Mouse (Mus musculus) midbrain, embryonic 10.5 days (tissue): ENCODE results near the gene Plscr3. TPM values are rescaled to one million over a fixed set of nuclear protein-coding genes. Genes with fewer than 3 reads are reported as not detected.
"Not testable (repeated sequence)": the region's sequence is repeated elsewhere in the genome, so short reads cannot be mapped to it uniquely, and the experiment has no call there.

Experiments used
- DNase-seq: peaks from one replicate; pipeline ENCODE4 v3.0.0-alpha.2; 2017; ENCODE audit warnings: low spot score
- H3K27ac ChIP-seq: fragments of 300-500 bp; sonication (generic); replicated peaks from 2 replicates; pipeline ENCODE4 v1.5.1; 2016; ENCODE audit warnings: mild to moderate bottlenecking
- H3K27me3 ChIP-seq: fragments of 300-500 bp; sonication (generic); 2 replicates; pipeline ENCODE4 v1.6.1; 2016; ENCODE audit warnings: low read depth, mild to moderate bottlenecking; ENCODE audit not compliant: poor library complexity, severe bottlenecking
- H3K36me3 ChIP-seq: fragments of 300-500 bp; sonication (generic); 2 replicates; pipeline ENCODE4 v1.6.1; 2016; ENCODE audit warnings: mild to moderate bottlenecking, moderate library complexity
- H3K4me1 ChIP-seq: fragments of 300-500 bp; sonication (generic); 2 replicates; pipeline ENCODE4 v1.6.1; 2016
- H3K4me3 ChIP-seq: fragments of 300-500 bp; sonication (generic); 2 replicates; pipeline ENCODE4 v1.5.1; 2016; ENCODE audit warnings: mild to moderate bottlenecking, moderate library complexity
- H3K9me3 ChIP-seq: fragments of 300-500 bp; sonication (generic); replicated peaks from 2 replicates; pipeline ENCODE4 v1.6.1; 2016; ENCODE audit warnings: mild to moderate bottlenecking
- WGBS: fragments of 180-500 bp; shearing (Covaris S2); methylation state at CpG from one replicate; pipeline ENCODE4 v1.1.7; 2016; 5-methylcytosine and 5-hydroxymethylcytosine counted together
- polyA plus RNA-seq: library from polyadenylated mRNA; unstranded; fragments of >200 nt; fragmentation: Nextera tagmentation; extraction: Ambion mirVana; gene quantifications from 2 replicates; pipeline ENCODE4 v1.2.1, GENCODE M21; 2016

Plscr3 gene
- polyA plus RNA-seq, 1 experiment from 2014 or later, result 70.4 TPM

DNA sequence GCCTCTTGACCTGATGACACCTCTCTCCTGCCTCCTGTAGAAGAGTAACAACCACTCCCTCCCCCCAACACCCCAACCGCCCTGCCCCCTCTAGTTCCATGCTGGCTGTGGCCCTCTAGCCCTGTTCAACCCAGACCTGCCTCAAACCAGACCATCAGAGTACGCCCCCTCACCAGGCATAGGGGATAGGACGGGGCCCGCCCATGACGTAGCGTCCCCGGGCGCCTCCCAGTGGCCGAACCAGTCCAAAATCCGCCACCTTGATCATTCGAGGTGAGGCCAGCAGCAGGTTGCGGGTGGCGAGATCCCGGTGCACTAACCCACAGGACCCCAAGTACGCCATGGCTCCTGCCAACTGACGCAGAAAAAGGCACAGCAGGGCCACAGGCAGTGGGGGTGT lies 9.2 kb downstream of the Plscr3 start:
- Histone ChIP-seq H3K4me1 (peaks cover 29% of the 10 kb centered on the region), H3K9me3 (no peaks in the 10 kb centered on the region), H3K27ac (no peak overlapping the region; the same call in 1 of the 2 replicates), H3K36me3 (peaks cover 22% of the 10 kb centered on the region), H3K4me3 (0 out of 2 replicates have a peak overlapping the region, but pooled peaks have one; percentile 9), H3K27me3 (peaks cover 42% of the 10 kb centered on the region)
- peak; percentile 53 for DNase-seq
- WGBS, result 24% methylated on average over 16 of the region's 16 CpGs

GRCm38 (mm10) chr11:69858113-69858998 lies 12.2 kb downstream of the Plscr3 start, which contains the start of gene Tnk1:
TSS of gene Tnk1 (minus strand) at chr11:69858730.
- Histone ChIP-seq H3K36me3 (no peaks in the 10 kb centered on the region), H3K4me3 (0 out of 2 replicates have a peak within 1 kb of the TSS, but pooled peaks have one; percentile 3), H3K9me3 (no peaks in the 10 kb centered on the region), H3K4me1 (peaks cover 18% of the 10 kb centered on the region), H3K27me3 (peaks cover 42% of the 10 kb centered on the region), H3K27ac (no peak within 1 kb of the TSS)
- DNase-seq, result no peak
- WGBS, result 22% methylated on average over 30 of the region's 30 CpGs

- H3K36me3 ChIP-seq, H3K9me3 ChIP-seq, H3K4me3 ChIP-seq, DNase-seq: not testable (repeated sequence)
- Histone ChIP-seq H3K27me3 (peaks cover 14% of the 10 kb centered on the region), H3K4me1 (peaks cover 15% of the 10 kb centered on the region), H3K27ac (0 out of 2 replicates have a peak overlapping the region, but pooled peaks have one; percentile 33)
- 78% methylated on average over 3 of the region's 3 CpGs for WGBS
Observed at GRCm38 (mm10) chr11:69863729-69864128, 17.6 kb downstream of the Plscr3 start.

DNA sequence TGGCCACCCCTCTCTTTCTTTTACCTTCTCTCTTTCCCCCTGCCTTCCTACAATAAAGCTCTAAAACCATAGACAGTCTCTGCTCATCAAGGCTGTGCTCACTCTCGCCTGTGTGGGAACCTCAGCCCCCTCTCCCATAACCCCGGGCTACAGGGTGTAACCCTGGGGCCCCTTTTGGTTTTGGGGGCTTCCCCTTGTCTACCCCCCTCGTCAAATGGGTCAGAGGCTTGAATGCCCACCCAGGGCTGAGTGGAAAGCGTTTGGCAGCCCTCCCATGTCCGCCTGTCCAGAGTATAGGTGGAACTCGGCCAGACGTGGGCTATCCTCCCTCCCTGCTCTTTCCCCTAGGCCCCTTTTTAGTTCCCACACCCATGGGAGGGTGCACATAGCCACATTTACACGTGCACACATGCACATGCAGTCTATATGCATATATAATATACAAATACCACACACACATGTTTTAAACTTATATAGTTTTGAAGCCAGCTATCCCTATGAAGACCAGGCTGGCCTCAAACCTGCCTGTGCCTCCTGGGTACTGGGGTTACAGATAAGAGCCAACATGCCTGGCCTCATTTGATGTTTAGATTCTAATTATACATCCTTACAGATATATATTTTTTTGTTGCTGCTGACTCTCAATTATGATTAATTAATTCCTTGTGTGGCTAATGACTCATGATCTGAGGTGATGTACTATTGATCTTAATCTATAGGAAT lies 18.1 kb downstream of the Plscr3 start:
- Histone ChIP-seq H3K9me3 (no peaks in the 10 kb centered on the region), H3K4me1 (peaks cover 14% of the 10 kb centered on the region), H3K4me3 (no peak overlapping the region), H3K27me3 (peaks cover 8% of the 10 kb centered on the region), H3K27ac (0 out of 2 replicates have a peak overlapping the region, but pooled peaks have one; percentile 33), H3K36me3 (no peaks in the 10 kb centered on the region)
- no peak for DNase-seq
- 65% methylated on average over 8 of the region's 8 CpGs for WGBS

- Histone ChIP-seq H3K27me3 (no peaks in the 10 kb centered on the region), H3K9me3 (no peaks in the 10 kb centered on the region)
Observed at GRCm38 (mm10) chr11:69865561-69865960, 19.4 kb downstream of the Plscr3 start.

GRCm38 (mm10) chr11:69867335-69867734 lies 21.2 kb downstream of the Plscr3 start:
- no peak for DNase-seq
- no peaks in the 10 kb centered on the region for H3K36me3 ChIP-seq
- no peaks in the 10 kb centered on the region for H3K9me3 ChIP-seq
- no peaks in the 10 kb centered on the region for H3K27me3 ChIP-seq
- H3K4me3 ChIP-seq, result no peak overlapping the region
- H3K27ac ChIP-seq, result no peak overlapping the region
- H3K4me1 ChIP-seq, result peaks cover 14% of the 10 kb centered on the region
- 76% methylated on average over 9 of the region's 9 CpGs for WGBS

More at GRCm38 (mm10) chr11:69865561-69865960, 19.4 kb downstream of the Plscr3 start:
- Histone ChIP-seq H3K4me3 (no peak overlapping the region), H3K36me3 (no peaks in the 10 kb centered on the region), H3K27ac (no peak overlapping the region), H3K4me1 (peaks cover 14% of the 10 kb centered on the region)
- 89% methylated on average over 9 of the region's 9 CpGs for WGBS
- no peak for DNase-seq

DNA sequence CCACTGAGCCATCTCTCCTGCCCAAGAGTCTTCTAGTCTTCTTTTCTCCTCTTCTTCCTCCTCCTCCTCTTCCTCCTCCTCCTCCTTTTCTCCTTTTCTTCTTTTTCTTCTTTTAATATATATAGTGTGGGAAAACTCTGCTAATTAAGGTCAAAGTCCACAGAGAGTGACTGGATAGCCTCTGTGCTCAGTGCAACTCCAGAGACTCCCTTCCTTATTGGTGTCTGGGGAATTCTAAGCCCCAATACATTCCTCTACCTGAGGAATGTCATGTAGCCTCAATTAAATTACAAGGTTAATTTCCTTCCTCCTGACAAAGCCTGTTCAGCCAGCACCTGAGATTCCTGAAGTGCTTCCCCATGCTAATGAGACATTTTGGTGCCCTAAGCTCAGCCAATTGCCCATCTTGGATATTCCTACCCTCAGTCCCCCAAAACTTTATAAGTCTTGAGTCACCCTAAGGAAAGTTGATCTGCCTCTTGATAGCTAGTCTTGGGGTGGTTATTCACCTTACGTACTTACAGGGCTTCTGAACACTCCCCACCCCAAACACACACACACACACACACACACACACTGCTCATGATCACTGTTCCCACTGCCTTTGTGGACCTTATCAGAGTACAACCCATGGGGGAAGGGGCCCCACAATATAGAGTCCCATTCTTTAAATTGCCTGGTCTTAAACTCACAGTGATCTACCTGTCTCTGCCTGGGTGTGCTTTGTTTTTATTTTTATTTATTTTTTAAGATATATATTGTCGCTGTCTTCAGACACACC lies 24.3 kb downstream of the Plscr3 start:
- peaks cover 6% of the 10 kb centered on the region; the same call in 1 of the 2 replicates for H3K4me1 ChIP-seq
- H3K4me3 ChIP-seq, result no peak overlapping the region
- WGBS, result 100% methylated on average over 2 of the region's 2 CpGs
- no peaks in the 10 kb centered on the region for H3K27me3 ChIP-seq
- no peak for DNase-seq
- H3K36me3 ChIP-seq, result no peaks in the 10 kb centered on the region
- H3K27ac ChIP-seq, result no peak overlapping the region
- no peaks in the 10 kb centered on the region for H3K9me3 ChIP-seq

DNA sequence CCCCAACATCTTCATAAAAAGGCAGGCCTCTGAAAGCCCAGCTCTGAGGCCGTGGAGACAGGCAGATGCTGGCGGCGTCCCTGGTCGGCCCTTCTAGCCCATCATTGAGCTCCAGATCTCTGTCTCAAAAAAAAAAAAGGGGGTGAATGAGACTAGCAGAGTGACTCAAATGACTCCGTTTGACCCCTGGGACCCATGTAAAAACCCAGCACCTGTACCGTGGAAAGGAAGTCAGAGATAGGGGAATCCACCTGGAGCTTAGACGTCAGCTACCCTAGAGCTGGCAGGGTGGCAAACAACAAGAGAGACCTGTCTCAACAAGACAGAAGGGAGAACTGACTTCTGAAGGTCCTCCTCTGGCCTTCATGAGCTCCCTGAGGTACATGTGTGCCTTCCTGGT lies 25.6 kb downstream of the Plscr3 start:
- Histone ChIP-seq H3K4me3 (no peak overlapping the region), H3K27me3 (no peaks in the 10 kb centered on the region)
- WGBS, result 86% methylated on average over 7 of the region's 7 CpGs

GRCm38 (mm10) chr11:69872451-69872850 lies 26.3 kb downstream of the Plscr3 start:
- Histone ChIP-seq H3K9me3 (no peaks in the 10 kb centered on the region), H3K27ac (no peak overlapping the region), H3K27me3 (no peaks in the 10 kb centered on the region), H3K36me3 (no peaks in the 10 kb centered on the region), H3K4me3 (no peak overlapping the region), H3K4me1 (peaks cover 15% of the 10 kb centered on the region)
- DNase-seq, result no peak
- WGBS, result 82% methylated on average over 4 of the region's 4 CpGs

More for the DNA sequence above, 25.6 kb downstream of the Plscr3 start:
- Histone ChIP-seq H3K4me1 (peaks cover 9% of the 10 kb centered on the region), H3K27ac (no peak overlapping the region), H3K9me3 (no peaks in the 10 kb centered on the region), H3K36me3 (no peaks in the 10 kb centered on the region)
- DNase-seq, result no peak

GRCm38 (mm10) chr11:69876186-69876585 lies 30.0 kb downstream of the Plscr3 start:
- no peaks in the 10 kb centered on the region for H3K9me3 ChIP-seq
- WGBS, result 74% methylated on average over 7 of the region's 7 CpGs
- H3K4me3 ChIP-seq, result no peak overlapping the region
- no peak for DNase-seq
- peaks cover 7% of the 10 kb centered on the region; the same call in 1 of the 2 replicates for H3K27me3 ChIP-seq
- H3K4me1 ChIP-seq, result peaks cover 53% of the 10 kb centered on the region
- H3K36me3 ChIP-seq, result no peaks in the 10 kb centered on the region
- peak overlapping the region; percentile 42; the same call in 1 of the 2 replicates for H3K27ac ChIP-seq

DNA sequence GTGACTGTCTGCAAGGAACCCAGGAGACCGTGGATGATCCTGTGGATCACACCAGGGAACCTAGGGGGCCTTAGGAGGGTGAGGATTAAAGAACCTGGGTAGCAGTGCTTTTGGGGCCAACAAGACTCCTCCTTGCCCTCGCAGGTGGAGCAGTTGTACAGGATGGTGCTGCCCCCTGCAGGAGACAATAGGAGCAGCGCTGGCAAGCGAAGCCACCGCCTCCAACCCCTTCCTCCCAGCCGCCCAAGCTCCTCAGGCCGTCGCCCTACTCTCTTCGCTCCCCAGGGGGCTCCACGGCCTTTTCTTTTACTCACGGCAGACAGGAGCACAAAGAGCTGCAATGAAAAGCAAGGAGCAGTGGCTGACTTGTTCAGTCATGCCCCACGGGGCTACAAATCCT lies 30.7 kb downstream of the Plscr3 start:
- Histone ChIP-seq H3K27me3 (peaks cover 11% of the 10 kb centered on the region), H3K36me3 (no peaks in the 10 kb centered on the region), H3K9me3 (no peaks in the 10 kb centered on the region), H3K27ac (peak overlapping the region; percentile 42), H3K4me3 (peak overlapping the region; percentile 37), H3K4me1 (peaks cover 60% of the 10 kb centered on the region)
- DNase-seq, result peak; percentile 86
- under 1% methylated on average over 12 of the region's 12 CpGs for WGBS

- Histone ChIP-seq H3K27ac (peak within 1 kb of the TSS; percentile 42), H3K4me3 (peak within 1 kb of the TSS; percentile 37), H3K9me3 (no peaks in the 10 kb centered on the region), H3K27me3 (peaks cover 19% of the 10 kb centered on the region), H3K4me1 (peaks cover 62% of the 10 kb centered on the region), H3K36me3 (no peaks in the 10 kb centered on the region)
- 94% methylated on average over 11 of the region's 11 CpGs for WGBS
- DNase-seq, result no peak
Observed at GRCm38 (mm10) chr11:69877878-69878277, 31.7 kb downstream of the Plscr3 start, which contains the start of gene Tmem95. TSS of gene Tmem95 (minus strand) at chr11:69878018.
